Mouse (Mus musculus): Measurements from ENCODE around the gene Sirt7. TPM values are rescaled to one million over a fixed set of nuclear protein-coding genes. Genes with fewer than 3 reads are reported as not detected.

Sirt7 gene
- polyA plus RNA-seq (2015; fragmentation: Nextera tagmentation; extraction: Ambion mirVana): 26.6 and 30.0 TPM in 2 replicates

GRCm38 (mm10) chr11:120625152-120625775 is at the start of gene Sirt7:
Gene Sirt7, minus strand, starts transcription at chr11:120625240.
- H3K27me3 ChIP-seq: no peaks in the 10 kb centered on the region
- ATAC-seq (ENCODE audit: insufficient number of reproducible peaks, insufficient read depth, low FRiP score, low TSS enrichment, low read depth): no peak
- WGBS: 11% methylated on average over 5 of the region's 5 CpGs

GRCm38 (mm10) chr11:120673594-120674122 is 48.6 kb upstream of the Sirt7 start:
- H3K4me2 ChIP-seq: peak overlapping the region; percentile 87
- WGBS: 44% methylated on average over 12 of the region's 12 CpGs
- H3K4me3 ChIP-seq: peak overlapping the region; percentile 74
- no peaks in the 10 kb centered on the region for H3K27me3 ChIP-seq
- no peak for ATAC-seq (ENCODE audit: insufficient number of reproducible peaks, insufficient read depth, low FRiP score, low TSS enrichment, low read depth)
- H3K36me3 ChIP-seq: peaks cover 25% of the 10 kb centered on the region
- H3K27ac ChIP-seq: peak overlapping the region; percentile 91
- peaks cover 13% of the 10 kb centered on the region for H3K4me1 ChIP-seq
- H3K9me3 ChIP-seq: no peaks in the 10 kb centered on the region
- H3K9ac ChIP-seq: peak overlapping the region; percentile 85

More at GRCm38 (mm10) chr11:120625152-120625775, at the start of gene Sirt7:
- peak within 1 kb of the TSS; percentile 85 for H3K9ac ChIP-seq
- H3K4me1 ChIP-seq: peaks cover 25% of the 10 kb centered on the region
- H3K27ac ChIP-seq: peak within 1 kb of the TSS; percentile 73
- peak within 1 kb of the TSS; percentile 99 for H3K4me3 ChIP-seq
- H3K9me3 ChIP-seq: no peaks in the 10 kb centered on the region
- H3K36me3 ChIP-seq: peaks cover 59% of the 10 kb centered on the region
- H3K4me2 ChIP-seq: peak within 1 kb of the TSS; percentile 99

GRCm38 (mm10) chr11:120672687-120673593 is 47.9 kb upstream of the Sirt7 start, which contains the start of gene Aspscr1:
Gene Aspscr1, plus strand, starts transcription at chr11:120672973.
- under 1% methylated on average over 79 of the region's 83 CpGs for WGBS
- peak within 1 kb of the TSS; percentile 74 for H3K4me3 ChIP-seq
- no peaks in the 10 kb centered on the region for H3K9me3 ChIP-seq
- peaks cover 13% of the 10 kb centered on the region for H3K4me1 ChIP-seq
- H3K27me3 ChIP-seq: no peaks in the 10 kb centered on the region
- H3K9ac ChIP-seq: peak within 1 kb of the TSS; percentile 85
- H3K27ac ChIP-seq: peak within 1 kb of the TSS; percentile 91
- peaks cover 18% of the 10 kb centered on the region for H3K36me3 ChIP-seq
- H3K4me2 ChIP-seq: peak within 1 kb of the TSS; percentile 87
- peak; percentile 94 for ATAC-seq (ENCODE audit: insufficient number of reproducible peaks, insufficient read depth, low FRiP score, low TSS enrichment, low read depth)

- 0 out of 2 replicates have a peak overlapping the region, but pooled peaks have one; percentile 7 for H3K4me3 ChIP-seq
- peak overlapping the region; percentile 24; the same call in 1 of the 2 replicates for H3K4me2 ChIP-seq
- H3K4me1 ChIP-seq: peaks cover 9% of the 10 kb centered on the region
- H3K27me3 ChIP-seq: peaks cover 35% of the 10 kb centered on the region
- no peaks in the 10 kb centered on the region for H3K9me3 ChIP-seq
- H3K36me3 ChIP-seq: no peaks in the 10 kb centered on the region
- no peak overlapping the region for H3K27ac ChIP-seq
- ATAC-seq (ENCODE audit: insufficient number of reproducible peaks, insufficient read depth, low FRiP score, low TSS enrichment, low read depth): no peak
- WGBS: 1% methylated on average over 3 of the region's 3 CpGs
- H3K9ac ChIP-seq: peak overlapping the region; percentile 51
Observed at GRCm38 (mm10) chr11:120666617-120667016, 41.6 kb upstream of the Sirt7 start.

GRCm38 (mm10) chr11:120665406-120665805 is 40.4 kb upstream of the Sirt7 start:
- 58% methylated on average over 3 of the region's 3 CpGs for WGBS
- no peaks in the 10 kb centered on the region for H3K9me3 ChIP-seq
- H3K36me3 ChIP-seq: no peaks in the 10 kb centered on the region
- H3K4me2 ChIP-seq: no peak overlapping the region
- no peak for ATAC-seq (ENCODE audit: insufficient number of reproducible peaks, insufficient read depth, low FRiP score, low TSS enrichment, low read depth)
- H3K4me1 ChIP-seq: peaks cover 15% of the 10 kb centered on the region
- H3K9ac ChIP-seq: no peak overlapping the region
- peaks cover 47% of the 10 kb centered on the region for H3K27me3 ChIP-seq
- no peak overlapping the region for H3K4me3 ChIP-seq
- H3K27ac ChIP-seq: no peak overlapping the region

GRCm38 (mm10) chr11:120663714-120664113 is 38.7 kb upstream of the Sirt7 start:
- no peak overlapping the region for H3K4me2 ChIP-seq
- H3K4me3 ChIP-seq: no peak overlapping the region
- H3K4me1 ChIP-seq: peaks cover 32% of the 10 kb centered on the region
- H3K27me3 ChIP-seq: peaks cover 64% of the 10 kb centered on the region
- no peak overlapping the region for H3K9ac ChIP-seq
- 81% methylated on average over 5 of the region's 5 CpGs for WGBS
- ATAC-seq (ENCODE audit: insufficient number of reproducible peaks, insufficient read depth, low FRiP score, low TSS enrichment, low read depth): no peak
- no peak overlapping the region for H3K27ac ChIP-seq
- no peaks in the 10 kb centered on the region for H3K36me3 ChIP-seq
- H3K9me3 ChIP-seq: no peaks in the 10 kb centered on the region

GRCm38 (mm10) chr11:120662759-120663158 is 37.7 kb upstream of the Sirt7 start:
- H3K9me3 ChIP-seq: no peaks in the 10 kb centered on the region
- H3K27me3 ChIP-seq: peaks cover 74% of the 10 kb centered on the region
- no peak overlapping the region for H3K27ac ChIP-seq
- no peak overlapping the region for H3K9ac ChIP-seq
- no peaks in the 10 kb centered on the region for H3K36me3 ChIP-seq
- peaks cover 32% of the 10 kb centered on the region for H3K4me1 ChIP-seq
- WGBS: 68% methylated on average over 6 of the region's 6 CpGs
- H3K4me2 ChIP-seq: no peak overlapping the region
- no peak overlapping the region for H3K4me3 ChIP-seq
- no peak for ATAC-seq (ENCODE audit: insufficient number of reproducible peaks, insufficient read depth, low FRiP score, low TSS enrichment, low read depth)

GRCm38 (mm10) chr11:120661076-120661460 is 36.0 kb upstream of the Sirt7 start, which contains the start of gene Notum:
Gene Notum, minus strand, starts transcription at chr11:120661175.
- H3K27ac ChIP-seq: 0 out of 2 replicates have a peak within 1 kb of the TSS, but pooled peaks have one; percentile 4
- no peaks in the 10 kb centered on the region for H3K9me3 ChIP-seq
- 2% methylated on average over 35 of the region's 35 CpGs for WGBS
- H3K36me3 ChIP-seq: no peaks in the 10 kb centered on the region
- peak within 1 kb of the TSS; percentile 67 for H3K9ac ChIP-seq
- ATAC-seq (ENCODE audit: insufficient number of reproducible peaks, insufficient read depth, low FRiP score, low TSS enrichment, low read depth): no peak
- peaks cover 90% of the 10 kb centered on the region for H3K27me3 ChIP-seq
- peak within 1 kb of the TSS; percentile 51 for H3K4me3 ChIP-seq
- H3K4me1 ChIP-seq: peaks cover 23% of the 10 kb centered on the region
- peak within 1 kb of the TSS; percentile 78 for H3K4me2 ChIP-seq

GRCm38 (mm10) chr11:120660301-120661075 is 35.4 kb upstream of the Sirt7 start:
- H3K9ac ChIP-seq: peak overlapping the region; percentile 67
- H3K4me2 ChIP-seq: peak overlapping the region; percentile 78
- H3K4me3 ChIP-seq: peak overlapping the region; percentile 51
- H3K36me3 ChIP-seq: no peaks in the 10 kb centered on the region
- no peaks in the 10 kb centered on the region for H3K9me3 ChIP-seq
- H3K27ac ChIP-seq: 0 out of 2 replicates have a peak overlapping the region, but pooled peaks have one; percentile 4
- peaks cover 95% of the 10 kb centered on the region for H3K27me3 ChIP-seq
- under 1% methylated on average over 92 of the region's 95 CpGs for WGBS
- ATAC-seq (ENCODE audit: insufficient number of reproducible peaks, insufficient read depth, low FRiP score, low TSS enrichment, low read depth): no peak
- H3K4me1 ChIP-seq: peaks cover 23% of the 10 kb centered on the region

- no peaks in the 10 kb centered on the region for H3K36me3 ChIP-seq
- peak overlapping the region; percentile 67 for H3K9ac ChIP-seq
- 2% methylated on average over 50 of the region's 50 CpGs for WGBS
- H3K27me3 ChIP-seq: peaks cover 89% of the 10 kb centered on the region
- no peak for ATAC-seq (ENCODE audit: insufficient number of reproducible peaks, insufficient read depth, low FRiP score, low TSS enrichment, low read depth)
- peak overlapping the region; percentile 51 for H3K4me3 ChIP-seq
- H3K4me2 ChIP-seq: peak overlapping the region; percentile 78
- H3K4me1 ChIP-seq: peaks cover 23% of the 10 kb centered on the region
- H3K9me3 ChIP-seq: no peaks in the 10 kb centered on the region
- H3K27ac ChIP-seq: no peak overlapping the region
Observed at GRCm38 (mm10) chr11:120659509-120660300, 34.7 kb upstream of the Sirt7 start.
